Mouse (Mus musculus): ENCODE results near the gene Tktl2. TPM values are rescaled to one million over a fixed set of nuclear protein-coding genes. Genes with fewer than 3 reads are reported as not detected.

Tktl2 gene
- total RNA-seq (2021): under 1 TPM; 0.09 to 0.16 TPM

- intact Hi-C loops (cut with DNase I): no loop called here
- no peak for DNase-seq (ENCODE audit: low spot score in 2 of 2)
Measured at GRCm38 (mm10) chr8:66511537-66511936, at the start of gene Tktl2. Gene Tktl2 (plus strand): TSS chr8:66511756.

- no peak for DNase-seq (ENCODE audit: low spot score in 2 of 2)
- intact Hi-C loops (cut with DNase I): no loop called here
Measured at GRCm38 (mm10) chr8:66469821-66470220, 41.7 kb upstream of the Tktl2 start.

GRCm38 (mm10) chr8:66476880-66477279 is 34.7 kb upstream of the Tktl2 start:
- DNase-seq (ENCODE audit: low spot score in 2 of 2): no peak
- intact Hi-C loops (cut with DNase I): no loop called here

GRCm38 (mm10) chr8:66486084-66486763 is 25.3 kb upstream of the Tktl2 start, which contains the start of gene Tma16:
Gene Tma16 (minus strand): TSS chr8:66486530.
- DNase-seq (ENCODE audit: low spot score in 2 of 2): peak; percentile 82 to 85
- intact Hi-C loops (cut with DNase I): no loop called here

GRCm38 (mm10) chr8:66488556-66488955 is 23.0 kb upstream of the Tktl2 start:
- intact Hi-C loops (cut with DNase I): no loop called here
- no peak for DNase-seq (ENCODE audit: low spot score in 2 of 2)

GRCm38 (mm10) chr8:66490624-66491023 is 20.9 kb upstream of the Tktl2 start:
- no peak for DNase-seq (ENCODE audit: low spot score in 2 of 2)
- intact Hi-C loops (cut with DNase I): no loop called here

GRCm38 (mm10) chr8:66494496-66494895 is 17.1 kb upstream of the Tktl2 start:
- DNase-seq (ENCODE audit: low spot score in 2 of 2): no peak
- intact Hi-C loops (cut with DNase I): loop anchor here (2.0 kb wide), 1 partner anchor 1358 kb away; no protein-coding TSS in a partner anchor

- intact Hi-C loops (cut with DNase I): loop anchor here (2.0 to 5.0 kb wide), 5 partner anchors 45 to 1533 kb away; no protein-coding TSS in a partner anchor
Measured at GRCm38 (mm10) chr8:66495726-66496125, 15.8 kb upstream of the Tktl2 start.

GRCm38 (mm10) chr8:66496998-66497577 is 14.5 kb upstream of the Tktl2 start:
- DNase-seq (ENCODE audit: low spot score in 2 of 2): peak; percentile 46 to 70
- intact Hi-C loops (cut with DNase I): loop anchor here (2.0 to 5.0 kb wide), 4 partner anchors 46 to 1535 kb away; no protein-coding TSS in a partner anchor

More at GRCm38 (mm10) chr8:66495726-66496125, 15.8 kb upstream of the Tktl2 start:
- DNase-seq (ENCODE audit: low spot score in 2 of 2): peak; percentile 74 to 85

- DNase-seq (ENCODE audit: low spot score in 2 of 2): no peak
- intact Hi-C loops (cut with DNase I): no loop called here
Measured at GRCm38 (mm10) chr8:66503381-66503780, 8.2 kb upstream of the Tktl2 start.

- no peak for DNase-seq (ENCODE audit: low spot score in 2 of 2)
- intact Hi-C loops (cut with DNase I): no loop called here
Measured at GRCm38 (mm10) chr8:66519149-66519548, 7.6 kb downstream of the Tktl2 start.

GRCm38 (mm10) chr8:66520576-66520975 is 9.0 kb downstream of the Tktl2 start:
- DNase-seq (ENCODE audit: low spot score in 2 of 2): no peak
- intact Hi-C loops (cut with DNase I): no loop called here

- DNase-seq (ENCODE audit: low spot score in 2 of 2): no peak
- intact Hi-C loops (cut with DNase I): no loop called here
Measured at GRCm38 (mm10) chr8:66550092-66550491, 38.5 kb downstream of the Tktl2 start.

Other genes starting within 250 kb of the Tktl2 start
- gene Tma16, start 25.2 kb upstream of the Tktl2 start, total RNA-seq (2021): 10 to 100 TPM in 1 of 2 experiments, 1 to 10 TPM in 1; 9.2 to 10.5 TPM
- 1 to 10 TPM; 6.9 to 7.2 TPM for gene Npy5r, start 176.4 kb downstream of the Tktl2 start, total RNA-seq (2021)
- gene Npy1r, start 185.4 kb downstream of the Tktl2 start, total RNA-seq (2021): 10 to 100 TPM; 27.8 to 31.4 TPM